Mouse (Mus musculus): ENCODE results near the gene Dmwd. TPM values are rescaled to one million over a fixed set of nuclear protein-coding genes. Genes with fewer than 3 reads are reported as not detected.
"Not testable (repeated sequence)": the region's sequence is repeated elsewhere in the genome, so short reads cannot be mapped to it uniquely, and the experiment has no call there.

Gene Dmwd
- total and polyA plus RNA-seq, 3 experiments = 18.3 to 70.3 (median 51.5) TPM

DNA sequence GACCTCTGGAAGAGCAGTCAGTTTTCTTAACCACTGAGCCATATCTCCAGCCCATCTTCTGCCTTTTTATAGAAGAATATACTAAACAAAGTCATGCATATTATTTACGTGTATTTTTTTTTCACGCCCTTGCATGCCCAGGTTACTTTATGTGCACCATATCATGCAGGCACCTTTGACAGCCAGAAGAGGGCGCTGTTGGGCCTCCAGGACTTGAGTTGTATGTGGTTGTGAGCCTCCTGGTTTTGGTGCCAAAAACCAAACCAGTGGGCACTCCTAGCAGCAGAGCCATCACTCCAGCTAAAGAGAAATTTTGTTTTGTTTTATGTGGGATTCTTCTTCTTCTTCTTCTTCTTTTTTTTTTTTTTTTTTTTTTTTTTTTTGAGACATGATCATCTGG is 6.5 kb upstream of the Dmwd start:
- no peaks in the 10 kb centered on the region for H3K27me3 ChIP-seq (ENCODE audit: control insufficient read depth in 1 of 2, insufficient read depth in 2 of 2, low read length in 2 of 2)

DNA sequence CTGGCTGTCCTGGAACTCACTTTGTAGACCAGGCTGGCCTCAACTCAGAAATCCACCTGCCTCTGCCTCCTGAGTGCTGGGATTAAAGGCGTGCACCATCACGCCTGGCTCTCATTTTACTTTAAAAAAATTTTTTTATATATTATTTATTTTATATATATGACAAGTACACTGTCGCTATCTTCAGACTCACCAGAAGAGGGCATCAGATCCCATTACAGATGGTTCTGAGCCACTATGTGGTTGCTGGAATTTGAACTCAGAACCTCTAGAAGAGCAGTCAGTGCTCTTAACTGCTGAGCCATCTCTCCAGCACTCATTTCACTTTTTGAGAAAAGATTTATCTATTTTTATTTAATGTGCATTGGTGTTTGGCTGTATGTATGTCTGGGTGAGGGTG is 5.0 kb upstream of the Dmwd start:
- not testable (repeated sequence) for H3K4me1 ChIP-seq (ENCODE audit: control insufficient read depth in 1 of 2, insufficient read depth in 2 of 2, low read length in 2 of 2); H3K79me2 ChIP-seq (ENCODE audit: control insufficient read depth, insufficient read depth, low read length, poor library complexity); H3K9me3 ChIP-seq (replicated peaks; ENCODE audit: insufficient read depth, low read length); H3K4me3 ChIP-seq (ENCODE audit: control insufficient read depth in 1 of 2, insufficient read depth in 1 of 2, low read depth in 2 of 2, low read length in 2 of 2); H3K27ac ChIP-seq (ENCODE audit: control insufficient read depth, low read depth, low read length); H3K9ac ChIP-seq (ENCODE audit: control insufficient read depth, low read depth, low read length, poor library complexity, severe bottlenecking); H3K27me3 ChIP-seq (ENCODE audit: control insufficient read depth in 1 of 2, insufficient read depth in 2 of 2, low read length in 2 of 2); H3K36me3 ChIP-seq (ENCODE audit: control insufficient read depth in 1 of 2, insufficient read depth in 2 of 2, low read length in 2 of 2); DNase-seq (ENCODE audit: low read depth, low spot score)
- TF ChIP-seq SMC3 (IDR thresholded peaks at IDR 0.05; ENCODE audit: low read depth, low read length) (peak; percentile 43), ZC3H11A (IDR thresholded peaks at IDR 0.05; ENCODE audit: low read depth, low read length) (peak; percentile 35; the same call in 1 of the 2 replicates), CTCF (IDR thresholded peaks at IDR 0.05 in 2 of 3, conservative IDR thresholded peaks at IDR 0.05 in 1 of 3; ENCODE audit: control insufficient read depth in 1 of 3, insufficient read depth in 1 of 3, low read depth in 2 of 3, low read length in 3 of 3, poor library complexity in 1 of 3, severe bottlenecking in 1 of 3) (peak; percentile 11 to 39 (median 12); a peak in 4 of 6 replicates), RAD21 (IDR thresholded peaks at IDR 0.05; ENCODE audit: low read depth, low read length) (peak; percentile 30)

More for the DNA sequence above, 6.5 kb upstream of the Dmwd start:
- Histone ChIP-seq H3K36me3 (ENCODE audit: control insufficient read depth in 1 of 2, insufficient read depth in 2 of 2, low read length in 2 of 2) (no peaks in the 10 kb centered on the region), H3K4me1 (ENCODE audit: control insufficient read depth in 1 of 2, insufficient read depth in 2 of 2, low read length in 2 of 2) (no peaks in the 10 kb centered on the region), H3K79me2 (ENCODE audit: control insufficient read depth, insufficient read depth, low read length, poor library complexity) (no peaks in the 10 kb centered on the region), H3K9me3 (replicated peaks; ENCODE audit: insufficient read depth, low read length) (no peaks in the 10 kb centered on the region), H3K9ac (ENCODE audit: control insufficient read depth, low read depth, low read length, poor library complexity, severe bottlenecking) (no peak overlapping the region), H3K27ac (ENCODE audit: control insufficient read depth, low read depth, low read length) (no peak overlapping the region), H3K4me3 (ENCODE audit: control insufficient read depth in 1 of 2, insufficient read depth in 1 of 2, low read depth in 2 of 2, low read length in 2 of 2) (no peak overlapping the region)
- DNase-seq (ENCODE audit: low read depth, low spot score) = peak; percentile 71
- TF ChIP-seq MAX (IDR thresholded peaks at IDR 0.05; ENCODE audit: low read length) (no peak), MAZ (IDR thresholded peaks at IDR 0.05; ENCODE audit: low read depth, low read length) (no peak), ZMIZ1 (IDR thresholded peaks at IDR 0.05; ENCODE audit: low read depth, low read length) (no peak), MXI1 (IDR thresholded peaks at IDR 0.05; ENCODE audit: low read depth, low read length) (no peak), TCF12 (IDR thresholded peaks at IDR 0.05; ENCODE audit: low read depth, low read length) (no peak), POLR2AphosphoS2 (IDR thresholded peaks at IDR 0.05; ENCODE audit: low read length) (no peak), ZC3H11A (IDR thresholded peaks at IDR 0.05; ENCODE audit: low read depth, low read length) (peak; percentile 51), MYC (IDR thresholded peaks at IDR 0.05; ENCODE audit: low read depth, low read length) (no peak), MAFK (IDR thresholded peaks at IDR 0.05; ENCODE audit: borderline replicate concordance, low read depth, low read length) (no peak), HCFC1 (IDR thresholded peaks at IDR 0.05; ENCODE audit: low read depth, low read length) (peak; percentile 24; the same call in 1 of the 2 replicates), GABPA (IDR thresholded peaks at IDR 0.05; ENCODE audit: low read depth, low read length) (no peak), BHLHE40 (IDR thresholded peaks at IDR 0.05; ENCODE audit: borderline replicate concordance, low read depth, low read length) (no peak), RAD21 (IDR thresholded peaks at IDR 0.05; ENCODE audit: low read depth, low read length) (peak; percentile 45), TAL1 (IDR thresholded peaks at IDR 0.05; ENCODE audit: low read length) (no peak), UBTF (IDR thresholded peaks at IDR 0.05; ENCODE audit: borderline replicate concordance, insufficient read depth, low read depth, low read length) (no peak), USF2 (IDR thresholded peaks at IDR 0.05; ENCODE audit: borderline replicate concordance in 1 of 2, insufficient read depth in 1 of 2, low read depth in 1 of 2, low read length in 2 of 2) (no peak), POLR2A (IDR thresholded peaks at IDR 0.05; ENCODE audit: control insufficient read depth in 1 of 2, insufficient read depth in 1 of 2, low read depth in 1 of 2, low read length in 2 of 2, poor library complexity in 1 of 2) (no peak), RCOR1 (IDR thresholded peaks at IDR 0.05; ENCODE audit: low read depth, low read length) (no peak), SIN3A (IDR thresholded peaks at IDR 0.05; ENCODE audit: low read length) (no peak), JUND (IDR thresholded peaks at IDR 0.05; ENCODE audit: low read depth, low read length) (no peak), CTCF (IDR thresholded peaks at IDR 0.05 in 2 of 3, conservative IDR thresholded peaks at IDR 0.05 in 1 of 3; ENCODE audit: control insufficient read depth in 1 of 3, insufficient read depth in 1 of 3, low read depth in 2 of 3, low read length in 3 of 3, poor library complexity in 1 of 3, severe bottlenecking in 1 of 3) (peak; percentile 76 to 88 (median 80)), GATA1 (IDR thresholded peaks at IDR 0.05; ENCODE audit: low read depth, low read length) (no peak), SMC3 (IDR thresholded peaks at IDR 0.05; ENCODE audit: low read depth, low read length) (peak; percentile 62), TBP (IDR thresholded peaks at IDR 0.05; ENCODE audit: low read depth, low read length) (no peak), CHD1 (IDR thresholded peaks at IDR 0.05; ENCODE audit: low read depth, low read length) (no peak), ELF1 (IDR thresholded peaks at IDR 0.05; ENCODE audit: low read depth, low read length) (no peak), ZNF384 (IDR thresholded peaks at IDR 0.05; ENCODE audit: low read depth, low read length) (peak; percentile 64), EP300 (IDR thresholded peaks at IDR 0.05; ENCODE audit: low read depth in 1 of 2, low read length in 2 of 2) (no peak), MYB (IDR thresholded peaks at IDR 0.05; ENCODE audit: low read depth, low read length) (no peak), E2F4 (IDR thresholded peaks at IDR 0.05; ENCODE audit: borderline replicate concordance, low read depth, low read length) (no peak), NRF1 (IDR thresholded peaks at IDR 0.05; ENCODE audit: insufficient read depth, low read depth, low read length, poor library complexity, severe bottlenecking) (no peak), ETS1 (IDR thresholded peaks at IDR 0.05; ENCODE audit: low read depth, low read length) (no peak), KAT2A (conservative IDR thresholded peaks at IDR 0.05; ENCODE audit: low read depth, low read length) (no peak), NELFE (IDR thresholded peaks at IDR 0.05; ENCODE audit: low read depth, low read length) (no peak), MEF2A (IDR thresholded peaks at IDR 0.05; ENCODE audit: extremely low read depth, insufficient replicate concordance, low read depth, low read length, poor library complexity, severe bottlenecking) (no peak), CHD2 (IDR thresholded peaks at IDR 0.05; ENCODE audit: low read length) (no peak), POLR2AphosphoS5 (IDR thresholded peaks at IDR 0.05; ENCODE audit: borderline replicate concordance, low read depth, low read length) (no peak), USF1 (IDR thresholded peaks at IDR 0.05; ENCODE audit: low read depth, low read length) (no peak), ZKSCAN1 (IDR thresholded peaks at IDR 0.05; ENCODE audit: low read depth, low read length) (no peak)

All from MEL (cell line).